Mouse (Mus musculus) C2C12 (cell line): ENCODE results near the gene Polr3b. TPM values are rescaled to one million over a fixed set of nuclear protein-coding genes. Genes with fewer than 3 reads are reported as not detected.

ENCODE experiments used
- H3K27me3 ChIP-seq: one replicate; pipeline ENCODE4 v1.6.1; 2011; ENCODE audit not compliant: control insufficient read depth, insufficient read depth, insufficient read length
- H3K36me3 ChIP-seq: one replicate; pipeline ENCODE4 v1.6.1; 2011; ENCODE audit not compliant: control insufficient read depth, insufficient read depth
- H3K4me3 ChIP-seq: one replicate; pipeline ENCODE4 v1.5.1; 2011; ENCODE audit warnings: mild to moderate bottlenecking, control low read depth; ENCODE audit not compliant: poor library complexity, insufficient read depth, severe bottlenecking
- H3K79me2 ChIP-seq: one replicate; pipeline ENCODE4 v1.6.1; 2011; ENCODE audit not compliant: control insufficient read depth, insufficient read depth
- H3K79me3 ChIP-seq: one replicate; pipeline ENCODE4 v1.6.1; 2011; ENCODE audit warnings: low read depth, control low read depth
- H3ac ChIP-seq: one replicate; pipeline ENCODE3; 2011; ENCODE audit warnings: low read depth; ENCODE audit not compliant: control insufficient read depth, insufficient read length
- CEBPB ChIP-seq: IDR thresholded peaks from one replicate; pipeline ENCODE4 v1.6.1; 2011; ENCODE audit warnings: low read depth, mild to moderate bottlenecking, control low read depth, moderate library complexity
- CTCF ChIP-seq: IDR thresholded peaks from one replicate; pipeline ENCODE4 v1.5.1; 2011; ENCODE audit not compliant: control insufficient read depth, insufficient read depth, insufficient read length
- FOSL1 ChIP-seq: IDR thresholded peaks from one replicate; pipeline ENCODE4 v1.8.0; 2011; ENCODE audit warnings: mild to moderate bottlenecking, low read length; ENCODE audit not compliant: poor library complexity, insufficient read depth, severe bottlenecking
- MAX ChIP-seq: IDR thresholded peaks from one replicate; pipeline ENCODE4 v1.6.1; 2011; ENCODE audit warnings: mild to moderate bottlenecking, control low read depth
- MYOD1 ChIP-seq: IDR thresholded peaks from one replicate; pipeline ENCODE4 v1.6.1; 2011; ENCODE audit warnings: low read depth; ENCODE audit not compliant: control insufficient read depth, insufficient read length
- MYOG ChIP-seq: IDR thresholded peaks from one replicate; pipeline ENCODE4 v1.6.1; 2011; ENCODE audit not compliant: control insufficient read depth, insufficient read length; ENCODE audit errors: extremely low read depth
- USF1 ChIP-seq: IDR thresholded peaks from one replicate; pipeline ENCODE4 v1.6.1; 2011; ENCODE audit warnings: low read depth, mild to moderate bottlenecking, control low read depth, moderate library complexity
- polyA plus RNA-seq: library from polyadenylated mRNA; unstranded; fragments of >200 nt; fragmentation: generic; extraction: Trizol; gene quantifications from one replicate; pipeline ENCODE4 v1.2.1, GENCODE M21; 2012; ENCODE audit warnings: missing spikeins

Polr3b gene
- polyA plus RNA-seq, 1 experiment: 9.5 TPM

- Histone ChIP-seq H3K36me3 (peaks cover 76% of the 10 kb centered on the region), H3K79me3 (no peaks in the 10 kb centered on the region)
- TF ChIP-seq CTCF: no peak
- no peak for TF ChIP-seq MYOG
- no peak for TF ChIP-seq CEBPB
- no peak for TF ChIP-seq MYOD1
- TF ChIP-seq MAX: no peak
- no peak for TF ChIP-seq FOSL1
- no peak for TF ChIP-seq USF1
Observed at GRCm38 (mm10) chr10:84638382-84638781, 16.3 kb downstream of the Polr3b start.

DNA sequence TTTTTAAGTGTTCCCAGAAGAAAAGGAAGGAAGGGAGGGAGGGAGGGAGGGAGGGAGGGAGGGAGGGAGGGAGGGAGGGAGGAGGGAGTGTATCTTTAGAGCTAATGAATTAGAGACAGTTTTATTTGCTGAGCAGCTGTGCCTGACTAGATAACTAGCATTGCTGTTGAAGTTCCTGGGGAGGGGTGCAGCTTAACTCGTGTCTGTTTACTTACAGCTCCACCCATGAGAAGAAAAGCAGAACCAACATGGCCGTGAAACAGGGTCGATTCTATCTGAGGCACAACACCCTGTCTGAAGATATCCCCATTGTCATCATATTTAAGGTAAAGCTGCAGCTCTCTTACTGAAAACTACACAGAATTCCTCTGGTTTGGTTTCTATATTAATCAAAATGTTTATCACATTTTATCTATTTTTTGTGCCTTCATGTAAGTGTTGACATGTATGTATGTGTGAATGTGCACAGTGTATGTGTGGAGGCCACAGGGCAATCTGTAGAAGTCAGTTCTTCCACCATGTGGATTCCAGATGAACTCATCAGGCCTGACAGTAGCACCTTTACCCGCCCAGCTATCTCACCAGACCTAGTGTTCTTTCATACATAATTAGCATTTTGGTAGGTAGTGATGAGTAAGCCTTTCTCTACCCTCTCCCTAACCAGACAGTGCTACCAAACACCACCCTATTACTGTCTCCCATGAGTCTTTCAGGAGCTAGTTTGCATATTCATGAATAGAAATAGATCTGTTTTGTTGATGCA, 17.6 kb downstream of the Polr3b start:
- Histone ChIP-seq H3K4me3 (no peak overlapping the region), H3K79me2 (no peaks in the 10 kb centered on the region), H3K36me3 (peaks cover 63% of the 10 kb centered on the region), H3K27me3 (no peaks in the 10 kb centered on the region), H3K79me3 (no peaks in the 10 kb centered on the region), H3ac (no peak overlapping the region)
- TF ChIP-seq FOSL1 (no peak), MAX (no peak), MYOD1 (no peak), MYOG (no peak), CEBPB (no peak), CTCF (no peak), USF1 (no peak)

More at GRCm38 (mm10) chr10:84638382-84638781, 16.3 kb downstream of the Polr3b start:
- Histone ChIP-seq H3ac (no peak overlapping the region), H3K79me2 (no peaks in the 10 kb centered on the region), H3K4me3 (no peak overlapping the region), H3K27me3 (no peaks in the 10 kb centered on the region)

GRCm38 (mm10) chr10:84640861-84641260, 18.8 kb downstream of the Polr3b start:
- no peak overlapping the region for H3ac ChIP-seq
- peaks cover 58% of the 10 kb centered on the region for H3K36me3 ChIP-seq
- H3K4me3 ChIP-seq: no peak overlapping the region
- H3K79me3 ChIP-seq: no peaks in the 10 kb centered on the region
- no peaks in the 10 kb centered on the region for H3K27me3 ChIP-seq
- TF ChIP-seq MYOD1 (no peak), MYOG (no peak), FOSL1 (no peak), CTCF (no peak), USF1 (no peak), CEBPB (no peak), MAX (no peak)
- H3K79me2 ChIP-seq: no peaks in the 10 kb centered on the region

DNA sequence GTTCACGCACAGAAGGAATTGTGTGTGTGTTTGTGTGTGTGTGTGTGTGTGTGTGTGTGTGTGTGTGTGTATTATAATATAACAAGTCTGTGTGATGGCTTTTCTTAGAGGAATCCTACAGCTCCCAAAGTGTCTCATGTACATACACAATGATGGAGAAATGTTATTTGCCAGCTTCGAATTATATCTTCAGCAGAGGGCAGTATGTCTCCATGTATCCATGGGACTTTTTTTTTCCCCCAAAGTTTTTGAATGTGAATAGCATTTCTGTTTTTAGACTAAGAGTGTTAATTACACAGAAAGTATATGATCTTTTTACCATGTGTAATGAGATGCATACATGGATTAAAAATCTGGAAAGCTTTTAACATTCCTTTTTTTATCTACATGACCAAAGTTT, 19.5 kb downstream of the Polr3b start:
- Histone ChIP-seq H3K79me2 (no peaks in the 10 kb centered on the region), H3K27me3 (no peaks in the 10 kb centered on the region), H3K36me3 (peaks cover 54% of the 10 kb centered on the region), H3K79me3 (no peaks in the 10 kb centered on the region), H3K4me3 (no peak overlapping the region), H3ac (no peak overlapping the region)
- TF ChIP-seq USF1: no peak
- TF ChIP-seq CEBPB: no peak
- no peak for TF ChIP-seq MYOG
- TF ChIP-seq MAX: no peak
- no peak for TF ChIP-seq CTCF
- TF ChIP-seq FOSL1: no peak
- TF ChIP-seq MYOD1: no peak

- TF ChIP-seq MYOG: no peak
- no peak for TF ChIP-seq FOSL1
- TF ChIP-seq CEBPB: no peak
- TF ChIP-seq MYOD1: no peak
- no peak for TF ChIP-seq MAX
- H3ac ChIP-seq: no peak overlapping the region
Observed at GRCm38 (mm10) chr10:84645940-84646339, 23.8 kb downstream of the Polr3b start.

More at GRCm38 (mm10) chr10:84645940-84646339, 23.8 kb downstream of the Polr3b start:
- no peaks in the 10 kb centered on the region for H3K79me2 ChIP-seq
- no peaks in the 10 kb centered on the region for H3K79me3 ChIP-seq
- peaks cover 27% of the 10 kb centered on the region for H3K36me3 ChIP-seq
- no peaks in the 10 kb centered on the region for H3K27me3 ChIP-seq
- no peak overlapping the region for H3K4me3 ChIP-seq
